Mouse (Mus musculus) urinary bladder, postnatal 4 days (tissue): Measurements from ENCODE around the gene 1700022I11Rik.
"Not testable (repeated sequence)": the region's sequence is repeated elsewhere in the genome, so short reads cannot be mapped to it uniquely, and the experiment has no call there.

ENCODE experiments used
- DNase-seq, 2 experiments: peaks; one replicate each; pipeline ENCODE4 v3.0.0; 2021 to 2022; ENCODE audit warnings: low spot score in 2 of 2

The 1700022I11Rik gene

GRCm38 (mm10) chr4:42951206-42952195 is 17.9 kb upstream of the 1700022I11Rik start:
- no peak for DNase-seq

- no peak for DNase-seq
Observed at GRCm38 (mm10) chr4:42952563-42952962, 16.8 kb upstream of the 1700022I11Rik start.

- DNase-seq: no peak
Observed at GRCm38 (mm10) chr4:42953435-42954094, 15.8 kb upstream of the 1700022I11Rik start.

- peak in 1 of 2 experiments; percentile 78 for DNase-seq
Observed at GRCm38 (mm10) chr4:42954297-42954696, 15.1 kb upstream of the 1700022I11Rik start.

GRCm38 (mm10) chr4:42955200-42955599 is 14.2 kb upstream of the 1700022I11Rik start:
- no peak for DNase-seq

GRCm38 (mm10) chr4:42956581-42956980 is 12.8 kb upstream of the 1700022I11Rik start:
- no peak for DNase-seq

GRCm38 (mm10) chr4:42957306-42957705 is 12.1 kb upstream of the 1700022I11Rik start:
- no peak for DNase-seq

GRCm38 (mm10) chr4:42957979-42958378 is 11.4 kb upstream of the 1700022I11Rik start:
- DNase-seq: no peak

GRCm38 (mm10) chr4:42958942-42959341 is 10.5 kb upstream of the 1700022I11Rik start:
- DNase-seq: no peak

- DNase-seq: no peak
Observed at GRCm38 (mm10) chr4:42959382-42959781, 10.0 kb upstream of the 1700022I11Rik start.

GRCm38 (mm10) chr4:42961592-42961991 is 7.8 kb upstream of the 1700022I11Rik start:
- DNase-seq: no peak

- DNase-seq: no peak
Observed at GRCm38 (mm10) chr4:42963480-42963879, 5.9 kb upstream of the 1700022I11Rik start.

- DNase-seq: no peak
Observed at GRCm38 (mm10) chr4:42965039-42965719, 4.2 kb upstream of the 1700022I11Rik start.

GRCm38 (mm10) chr4:42972952-42973351 is 3.5 kb downstream of the 1700022I11Rik start:
- no peak for DNase-seq

- no peak for DNase-seq
Observed at GRCm38 (mm10) chr4:42973868-42974267, 4.5 kb downstream of the 1700022I11Rik start.

- no peak for DNase-seq
Observed at GRCm38 (mm10) chr4:42978062-42978461, 8.7 kb downstream of the 1700022I11Rik start.

- not testable (repeated sequence) for DNase-seq
Observed at GRCm38 (mm10) chr4:42980467-42980866, 11.1 kb downstream of the 1700022I11Rik start.

- no peak for DNase-seq
Observed at GRCm38 (mm10) chr4:42988296-42988695, 18.9 kb downstream of the 1700022I11Rik start.

- DNase-seq: no peak
Observed at GRCm38 (mm10) chr4:42998022-42998421, 28.6 kb downstream of the 1700022I11Rik start.

GRCm38 (mm10) chr4:42999451-43000140 is 30.2 kb downstream of the 1700022I11Rik start:
- peak; percentile 72 to 75 for DNase-seq
